Mouse (Mus musculus) liver, adult 2 months (tissue): ENCODE data around the gene Got2.

Experiments used
- CTCF ChIP-seq: fragments of 200-500 bp; IDR thresholded peaks from 2 replicates; pipeline ENCODE4 v1.5.1; 2011; ENCODE audit warnings: low read depth, low read length, control low read depth
- POLR2A ChIP-seq: fragments of 200-500 bp; IDR thresholded peaks from 2 replicates; pipeline ENCODE4 v1.6.1; 2011; ENCODE audit warnings: low read length, control low read depth; ENCODE audit not compliant: insufficient read depth; ENCODE audit errors: extremely low read depth

DNA sequence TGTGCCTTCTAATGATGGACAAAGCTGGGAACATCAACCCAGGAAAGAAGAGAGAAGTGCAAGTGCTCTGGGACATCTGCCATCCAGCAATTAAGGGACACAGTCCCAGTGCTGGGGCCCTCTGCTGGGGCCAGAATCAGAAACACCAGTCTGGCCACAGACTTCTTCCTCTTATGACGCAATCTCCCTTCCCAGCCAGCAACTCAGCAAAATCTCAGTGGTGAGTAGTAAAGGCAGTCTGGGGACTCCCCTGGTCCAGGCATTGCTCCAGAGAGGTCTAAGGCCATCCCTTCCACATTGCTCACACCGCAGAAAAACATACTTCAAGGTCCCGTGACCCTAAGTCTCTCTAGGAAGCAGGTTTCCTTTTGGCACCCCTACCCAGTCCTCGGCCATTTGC, 36.1 kb downstream of the Got2 start:
- TF ChIP-seq CTCF (peak; percentile 53), POLR2A (no peak)
